Mouse (Mus musculus) CH12.LX (cell line): ENCODE results near the gene Psmb9. TPM values are rescaled to one million over a fixed set of nuclear protein-coding genes. Genes with fewer than 3 reads are reported as not detected.

ENCODE experiments used
- DNase-seq: peaks from one replicate; pipeline ENCODE4 v3.0.0-alpha.2; 2013; ENCODE audit errors: extremely low read depth
- H3K27ac ChIP-seq: 2 replicates; pipeline ENCODE4 v1.5.1; 2012; ENCODE audit warnings: low read depth, mild to moderate bottlenecking, control low read depth, moderate library complexity; ENCODE audit not compliant: insufficient read depth
- H3K27me3 ChIP-seq: replicated peaks from 2 replicates; pipeline ENCODE3; 2012; ENCODE audit warnings: inconsistent platforms
- H3K36me3 ChIP-seq, 2 experiments: replicated peaks in 1 of 2; 2 replicates each; pipeline versions ENCODE3 to v1.6.1; 2012; ENCODE audit warnings: inconsistent platforms in 1 of 2, low read length in 1 of 2, mild to moderate bottlenecking in 1 of 2, mixed read lengths in 1 of 2, moderate library complexity in 1 of 2; ENCODE audit not compliant: control insufficient read depth in 1 of 2, insufficient read depth in 1 of 2
- H3K4me1 ChIP-seq, 2 experiments: 2 replicates each; pipeline ENCODE4 v1.6.1; 2012; ENCODE audit warnings: inconsistent platforms in 1 of 2, moderate library complexity in 1 of 2; ENCODE audit not compliant: insufficient read depth in 2 of 2, control insufficient read depth in 1 of 2
- H3K4me2 ChIP-seq: 2 replicates; pipeline ENCODE4 v1.6.1; 2012; ENCODE audit warnings: low read depth, mild to moderate bottlenecking, control low read depth; ENCODE audit not compliant: poor library complexity, insufficient read depth, severe bottlenecking
- H3K4me3 ChIP-seq, 3 experiments: fragments of 150-350 bp in 1 of 3; sonication (generic) in 1 of 3; replicated peaks in 1 of 3; 2 replicates each; pipeline versions ENCODE3 to v1.5.1; 2011 to 2012; ENCODE audit warnings: low read depth in 2 of 3, low read length in 2 of 3, mild to moderate bottlenecking in 2 of 3, moderate library complexity in 2 of 3, control low read depth in 1 of 3, improper control_type of control experiment in 1 of 3, inconsistent platforms in 1 of 3, mixed read lengths in 1 of 3; ENCODE audit not compliant: poor library complexity in 1 of 3
- H3K79me2 ChIP-seq: replicated peaks from 2 replicates; pipeline ENCODE4 v1.6.1; 2012; ENCODE audit warnings: mild to moderate bottlenecking, moderate library complexity; ENCODE audit not compliant: control insufficient read depth, poor library complexity, insufficient read depth, severe bottlenecking; ENCODE audit errors: extremely low read depth
- H3K9ac ChIP-seq: 2 replicates; pipeline ENCODE4 v1.6.1; 2012; ENCODE audit warnings: low read depth, mild to moderate bottlenecking, control low read depth, moderate library complexity; ENCODE audit not compliant: insufficient read depth
- H3K9me3 ChIP-seq: replicated peaks from 2 replicates; pipeline ENCODE3; 2012; ENCODE audit warnings: low read length, inconsistent platforms, mixed read lengths
- BHLHE40 ChIP-seq: IDR thresholded peaks from 2 replicates; pipeline ENCODE4 v1.6.1; 2011; ENCODE audit warnings: mild to moderate bottlenecking, low read depth, low read length, improper control_type of control experiment
- CHD1 ChIP-seq: IDR thresholded peaks from 2 replicates; pipeline ENCODE4 v1.6.1; 2012; ENCODE audit warnings: low read depth, low read length, improper control_type of control experiment, inconsistent platforms
- CHD2 ChIP-seq: IDR thresholded peaks from 2 replicates; pipeline ENCODE4 v1.6.1; 2011; ENCODE audit warnings: low read length, improper control_type of control experiment
- CTCF ChIP-seq, 2 experiments: IDR thresholded peaks in 1 of 2; conservative IDR thresholded peaks in 1 of 2; 2 replicates each; pipeline ENCODE4 v1.5.1; 2011 to 2012; ENCODE audit warnings: low read depth in 2 of 2, low read length in 2 of 2, improper control_type of control experiment in 1 of 2, inconsistent platforms in 1 of 2, mild to moderate bottlenecking in 1 of 2, moderate library complexity in 1 of 2
- E2F4 ChIP-seq: IDR thresholded peaks from 2 replicates; pipeline ENCODE4 v1.6.1; 2011; ENCODE audit warnings: low read depth, low read length, improper control_type of control experiment; ENCODE audit not compliant: insufficient replicate concordance
- ELF1 ChIP-seq: IDR thresholded peaks from 2 replicates; pipeline ENCODE4 v1.6.1; 2014; ENCODE audit warnings: low read depth, mild to moderate bottlenecking, inconsistent platforms, low read length, improper control_type of control experiment
- EP300 ChIP-seq: IDR thresholded peaks from 2 replicates; pipeline ENCODE4 v1.6.1; 2011; ENCODE audit warnings: low read length, improper control_type of control experiment
- ETS1 ChIP-seq: conservative IDR thresholded peaks from 2 replicates; pipeline ENCODE4 v1.6.1; 2012; ENCODE audit warnings: low read depth, mild to moderate bottlenecking, inconsistent platforms, low read length, improper control_type of control experiment, moderate library complexity
- GABPA ChIP-seq: IDR thresholded peaks from 2 replicates; pipeline ENCODE4 v1.6.1; 2012; ENCODE audit warnings: low read depth, low read length, improper control_type of control experiment, inconsistent platforms; ENCODE audit not compliant: insufficient replicate concordance
- HCFC1 ChIP-seq: IDR thresholded peaks from 2 replicates; pipeline ENCODE4 v1.6.1; 2012; ENCODE audit warnings: low read depth, mild to moderate bottlenecking, inconsistent platforms, low read length, improper control_type of control experiment
- IRF4 ChIP-seq: IDR thresholded peaks from 2 replicates; pipeline ENCODE4 v1.6.1; 2014; ENCODE audit warnings: low read depth, mild to moderate bottlenecking, inconsistent platforms, low read length, improper control_type of control experiment
- JUN ChIP-seq: IDR thresholded peaks from 2 replicates; pipeline ENCODE4 v1.6.1; 2011; ENCODE audit warnings: low read depth, mild to moderate bottlenecking, low read length, improper control_type of control experiment, moderate library complexity; ENCODE audit not compliant: insufficient read depth
- JUND ChIP-seq: conservative IDR thresholded peaks from 2 replicates; pipeline ENCODE4 v1.6.1; 2011; ENCODE audit warnings: low read depth, low read length, improper control_type of control experiment
- KAT2A ChIP-seq: IDR thresholded peaks from 2 replicates; pipeline ENCODE4 v1.6.1; 2012; ENCODE audit warnings: low read length, improper control_type of control experiment, inconsistent platforms; ENCODE audit not compliant: insufficient replicate concordance
- MAFK ChIP-seq: IDR thresholded peaks from 2 replicates; pipeline ENCODE4 v1.6.1; 2011; ENCODE audit warnings: low read length, improper control_type of control experiment; ENCODE audit not compliant: insufficient replicate concordance
- MAX ChIP-seq: IDR thresholded peaks from 2 replicates; pipeline ENCODE4 v1.6.1; 2011; ENCODE audit warnings: low read length, improper control_type of control experiment
- MAZ ChIP-seq: IDR thresholded peaks from 2 replicates; pipeline ENCODE4 v1.6.1; 2012; ENCODE audit warnings: low read depth, mild to moderate bottlenecking, inconsistent platforms, low read length, improper control_type of control experiment, moderate library complexity
- MEF2A ChIP-seq: IDR thresholded peaks from 2 replicates; pipeline ENCODE4 v1.6.1; 2014; ENCODE audit warnings: low read depth, mild to moderate bottlenecking, inconsistent platforms, low read length, improper control_type of control experiment, borderline replicate concordance
- MXI1 ChIP-seq: IDR thresholded peaks from 2 replicates; pipeline ENCODE4 v1.6.1; 2011; ENCODE audit warnings: mild to moderate bottlenecking, low read depth, low read length, improper control_type of control experiment
- MYC ChIP-seq: IDR thresholded peaks from 2 replicates; pipeline ENCODE4 v1.6.1; 2011; ENCODE audit warnings: low read depth, mild to moderate bottlenecking, improper control_type of control experiment, low read length
- NELFE ChIP-seq: IDR thresholded peaks from 2 replicates; pipeline ENCODE4 v1.6.1; 2011; ENCODE audit warnings: low read depth, low read length, improper control_type of control experiment
- NRF1 ChIP-seq: IDR thresholded peaks from 2 replicates; pipeline ENCODE4 v1.6.1; 2014; ENCODE audit warnings: low read depth, mild to moderate bottlenecking, inconsistent platforms, low read length, improper control_type of control experiment, moderate library complexity
- PAX5 ChIP-seq: IDR thresholded peaks from 2 replicates; pipeline ENCODE4 v1.6.1; 2012; ENCODE audit warnings: low read length, inconsistent platforms, mixed read lengths
- POLR2A ChIP-seq: IDR thresholded peaks from 2 replicates; pipeline ENCODE4 v1.6.1; 2011; ENCODE audit warnings: low read depth, mild to moderate bottlenecking, improper control_type of control experiment, low read length
- POLR2AphosphoS2 ChIP-seq: IDR thresholded peaks from 2 replicates; pipeline ENCODE4 v1.6.1; 2011; ENCODE audit warnings: low read depth, low read length, improper control_type of control experiment
- RAD21 ChIP-seq: IDR thresholded peaks from 2 replicates; pipeline ENCODE4 v1.6.1; 2011; ENCODE audit warnings: low read depth, mild to moderate bottlenecking, low read length, improper control_type of control experiment, moderate library complexity
- RCOR1 ChIP-seq: conservative IDR thresholded peaks from 2 replicates; pipeline ENCODE4 v1.6.1; 2012; ENCODE audit warnings: low read depth, mild to moderate bottlenecking, inconsistent platforms, low read length, improper control_type of control experiment
- SIN3A ChIP-seq: IDR thresholded peaks from 2 replicates; pipeline ENCODE4 v1.6.1; 2012; ENCODE audit warnings: low read length, improper control_type of control experiment, inconsistent platforms
- SMC3 ChIP-seq: IDR thresholded peaks from 2 replicates; pipeline ENCODE4 v1.6.1; 2011; ENCODE audit warnings: low read depth, low read length, improper control_type of control experiment
- TBP ChIP-seq: conservative IDR thresholded peaks from 2 replicates; pipeline ENCODE4 v1.6.1; 2011; ENCODE audit warnings: low read depth, low read length, improper control_type of control experiment
- TCF12 ChIP-seq: IDR thresholded peaks from 2 replicates; pipeline ENCODE4 v1.6.1; 2014; ENCODE audit warnings: low read depth, mild to moderate bottlenecking, inconsistent platforms, low read length, improper control_type of control experiment
- UBTF ChIP-seq: IDR thresholded peaks from 2 replicates; pipeline ENCODE4 v1.6.1; 2012; ENCODE audit warnings: low read depth, mild to moderate bottlenecking, inconsistent platforms, low read length, improper control_type of control experiment, moderate library complexity
- USF1 ChIP-seq: IDR thresholded peaks from 2 replicates; pipeline ENCODE4 v1.6.1; 2014; ENCODE audit warnings: low read depth, mild to moderate bottlenecking, inconsistent platforms, low read length, improper control_type of control experiment
- USF2 ChIP-seq: conservative IDR thresholded peaks from 2 replicates; pipeline ENCODE4 v1.6.1; 2011; ENCODE audit warnings: low read depth, low read length, improper control_type of control experiment
- ZC3H11A ChIP-seq: IDR thresholded peaks from 2 replicates; pipeline ENCODE4 v1.6.1; 2012; ENCODE audit warnings: low read depth, mild to moderate bottlenecking, inconsistent platforms, low read length, improper control_type of control experiment
- ZKSCAN1 ChIP-seq: IDR thresholded peaks from 2 replicates; pipeline ENCODE4 v1.6.1; 2012; ENCODE audit warnings: low read depth, inconsistent platforms, low read length, improper control_type of control experiment, borderline replicate concordance
- ZMIZ1 ChIP-seq: IDR thresholded peaks from 2 replicates; pipeline ENCODE4 v1.6.1; 2012; ENCODE audit warnings: low read depth, mild to moderate bottlenecking, inconsistent platforms, low read length, improper control_type of control experiment
- ZNF384 ChIP-seq: IDR thresholded peaks from 2 replicates; pipeline ENCODE4 v1.6.1; 2012; ENCODE audit warnings: low read depth, low read length, improper control_type of control experiment, inconsistent platforms
- dilution Hi-C: fragments of 300-500 bp; cut with MboI; formaldehyde crosslinking; loops from 2 replicates; pipeline ENCODE4 v1.14.3; 2020; ENCODE audit warnings: low sequenced_read_pairs; ENCODE audit not compliant: extremely low pct_unique_long_range_greater_than_20kb, extremely low pct_ligation_motif_present
- in situ Hi-C: fragments of 300-500 bp; cut with MboI; formaldehyde crosslinking; loops from 3 replicates; pipeline ENCODE4 v1.14.3; 2019; ENCODE audit warnings: low sequenced_read_pairs, low pct_ligation_motif_present, low pct_unique_long_range_greater_than_20kb, mixed read lengths
- polyA plus RNA-seq: library from polyadenylated mRNA; unstranded; fragments of >175 nt; gene quantifications from 2 replicates; pipeline ENCODE4 v1.2.1, GENCODE M21; 2012; ENCODE audit warnings: low read depth; ENCODE audit not compliant: insufficient read length
- total RNA-seq, 2 experiments: library from RNA; depleted of rRNA; stranded (reverse); fragments of 300-350 nt in 1 of 2; fragments of >200 nt in 1 of 2; gene quantifications; 2 replicates each; pipeline ENCODE4 v1.2.3; 2012 to 2014

The Psmb9 gene
- total and polyA plus RNA-seq, 3 experiments = 159 to 435 (median 192) TPM

- H3K4me3 ChIP-seq = no peak overlapping the region
- peak overlapping the region; percentile 88 for H3K4me2 ChIP-seq
- in situ Hi-C loops (no loop called here), dilution Hi-C loops (no loop called here)
- peak overlapping the region; percentile 38; the same call in 1 of the 2 replicates for H3K9ac ChIP-seq
- H3K27ac ChIP-seq = peak overlapping the region; percentile 63; the same call in 1 of the 2 replicates
- peaks cover 12% of the 10 kb centered on the region for H3K9me3 ChIP-seq
- DNase-seq = peak; percentile 52
- H3K79me2 ChIP-seq = no peaks in the 10 kb centered on the region
- peaks cover 8 to 22% of the 10 kb centered on the region in 2 experiments for H3K4me1 ChIP-seq
- no peaks in the 10 kb centered on the region for H3K27me3 ChIP-seq
- TF ChIP-seq TBP (no peak), JUN (no peak), TCF12 (peak; percentile 57; the same call in 1 of the 2 replicates), MAX (no peak), EP300 (peak; percentile 33; the same call in 1 of the 2 replicates), MAZ (no peak), CHD2 (peak; percentile 76; the same call in 1 of the 2 replicates), GABPA (no peak), USF1 (no peak), POLR2AphosphoS2 (no peak), ZC3H11A (no peak), BHLHE40 (0 out of 2 replicates have a peak, but pooled peaks have one; percentile 55), MYC (peak; percentile 19; the same call in 1 of the 2 replicates), MXI1 (peak; percentile 38; the same call in 1 of the 2 replicates), USF2 (no peak), ZNF384 (no peak), UBTF (no peak), RCOR1 (no peak; the same call in 1 of the 2 replicates), PAX5 (no peak), MAFK (no peak), SMC3 (no peak), SIN3A (peak; percentile 57; the same call in 1 of the 2 replicates), MEF2A (peak; percentile 14; the same call in 1 of the 2 replicates), NRF1 (no peak), CTCF (conservative IDR thresholded peaks at IDR 0.05 in 1 of 2, IDR thresholded peaks at IDR 0.05 in 1 of 2; ENCODE audit: low read depth in 2 of 2, low read length in 2 of 2) (no peak), ZMIZ1 (no peak), HCFC1 (0 out of 2 replicates have a peak, but pooled peaks have one; percentile 13), ETS1 (no peak; the same call in 1 of the 2 replicates), JUND (no peak), RAD21 (no peak), KAT2A (no peak), NELFE (no peak), E2F4 (no peak), POLR2A (0 out of 2 replicates have a peak, but pooled peaks have one; percentile 30), ELF1 (no peak), CHD1 (no peak), ZKSCAN1 (no peak), IRF4 (peak; percentile 33; the same call in 1 of the 2 replicates)
- no peaks in the 10 kb centered on the region for H3K36me3 ChIP-seq
Measured at GRCm38 (mm10) chr17:34174075-34174474, 13.5 kb downstream of the Psmb9 start.
